Mouse (Mus musculus) cerebellum, adult 8-10 months (tissue): Measurements from ENCODE around the gene Gm21983.

ENCODE experiments used
- DNase-seq: peaks from one replicate; pipeline ENCODE4 v3.0.0; 2022

Gm21983 gene

DNA sequence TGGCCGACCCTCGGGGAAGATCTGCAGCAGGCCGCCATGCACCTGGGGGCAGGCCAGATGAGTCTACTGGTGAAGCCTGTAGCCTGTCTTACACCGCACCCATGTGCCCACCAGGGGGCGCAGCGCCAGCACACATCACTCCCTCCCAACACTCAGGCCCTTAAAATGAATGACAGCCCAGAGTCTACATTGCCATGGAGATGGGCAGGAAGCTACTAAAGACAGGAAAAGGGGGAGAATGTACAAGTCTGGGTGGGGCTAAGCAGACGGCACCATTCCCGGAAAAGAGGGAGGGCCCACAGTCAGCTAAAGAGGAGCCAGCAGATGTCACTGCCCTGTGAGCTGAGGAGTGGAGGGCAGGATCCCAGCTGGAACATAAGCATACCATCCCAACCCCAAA is 21.0 kb downstream of the Gm21983 start:
- peak; percentile 82 for DNase-seq

DNA sequence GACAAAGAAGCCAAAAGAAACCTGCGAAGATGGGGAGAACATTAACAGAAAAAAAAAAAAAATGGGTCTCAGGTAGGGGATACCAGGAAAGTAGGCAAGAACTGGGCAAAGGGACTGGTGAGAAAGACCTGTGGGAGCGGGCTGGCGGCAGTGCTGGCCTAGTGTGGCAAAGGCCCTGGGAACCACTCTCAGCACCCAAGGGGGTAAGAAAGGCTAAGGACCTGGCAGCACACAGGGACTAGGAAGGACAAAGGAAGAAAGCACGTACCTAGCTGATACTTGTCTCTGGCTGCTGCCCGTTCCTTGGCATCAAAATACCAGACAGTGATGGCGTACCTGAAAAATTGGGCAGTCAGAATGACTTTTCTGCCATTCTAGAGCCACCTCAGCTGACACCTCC is 21.6 kb downstream of the Gm21983 start:
- DNase-seq = peak; percentile 14

DNA sequence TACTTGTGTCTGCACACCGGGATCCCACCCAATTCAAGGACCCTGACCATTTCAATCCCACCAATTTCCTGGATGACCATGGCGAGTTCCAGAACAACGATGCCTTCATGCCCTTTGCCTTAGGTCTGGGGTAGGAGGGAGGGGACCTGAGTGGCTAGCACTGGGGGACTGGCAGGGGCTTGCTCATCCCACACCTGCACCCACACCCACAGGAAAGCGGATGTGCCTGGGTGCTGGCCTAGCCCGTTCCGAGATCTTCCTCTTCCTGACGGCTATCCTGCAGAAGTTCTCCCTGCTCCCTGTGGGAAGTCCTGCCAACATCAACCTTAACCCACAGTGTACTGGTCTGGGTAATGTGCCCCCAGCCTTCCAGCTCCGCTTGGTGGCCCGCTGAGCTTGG is 22.7 kb downstream of the Gm21983 start:
- no peak for DNase-seq

DNA sequence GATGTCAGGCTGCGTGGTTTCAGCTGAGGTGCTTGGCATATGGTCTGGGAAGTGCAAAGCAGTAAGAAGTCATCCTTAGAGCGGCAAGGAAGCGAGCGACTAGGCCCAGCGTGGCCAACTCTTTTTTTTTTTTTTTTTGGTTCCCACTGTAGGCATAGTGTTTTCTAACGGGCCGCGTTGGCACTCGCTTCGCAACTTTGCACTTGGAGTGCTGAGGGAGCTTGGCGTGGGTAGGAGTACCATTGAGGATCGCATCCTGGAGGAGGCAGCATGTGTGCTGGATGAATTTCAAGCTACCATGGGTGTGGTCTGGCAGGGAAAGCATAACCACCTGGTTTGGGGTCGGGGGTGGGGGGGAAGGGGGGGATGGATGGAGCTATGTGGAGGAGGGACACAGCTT is 24.9 kb downstream of the Gm21983 start:
- no peak for DNase-seq

DNA sequence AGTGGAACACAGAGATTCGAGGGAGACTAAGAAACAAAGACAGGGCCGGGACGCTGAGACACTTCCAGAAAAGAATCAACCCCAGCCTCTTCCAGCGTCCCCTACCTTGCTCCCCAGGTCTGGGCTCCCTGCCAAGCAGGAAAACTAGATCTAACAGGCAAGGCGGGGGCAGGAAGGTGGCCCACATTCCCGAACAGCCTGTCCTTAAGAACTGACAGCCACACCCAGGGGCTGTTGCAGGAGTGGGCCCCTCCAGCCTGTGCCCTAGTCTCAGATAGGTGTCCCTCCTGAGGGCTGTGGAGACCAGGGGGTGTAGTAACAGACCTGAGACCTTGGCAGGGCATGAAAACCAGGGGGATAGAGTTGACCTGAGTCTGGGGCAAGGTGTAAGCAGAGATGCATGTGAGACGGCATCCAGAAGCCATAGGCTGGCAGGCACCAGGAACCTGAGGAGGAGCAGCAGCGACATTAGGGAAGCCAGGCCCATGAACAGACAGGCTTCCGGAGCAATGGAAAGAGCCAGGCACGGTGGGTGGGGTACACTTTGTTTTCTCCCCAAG is 27.6 kb downstream of the Gm21983 start, which contains the start of gene Cyp2t4:
Cyp2t4 (plus strand) TSS at position 510 of the 560 bp plus-strand sequence.
- peak; percentile 22 for DNase-seq

DNA sequence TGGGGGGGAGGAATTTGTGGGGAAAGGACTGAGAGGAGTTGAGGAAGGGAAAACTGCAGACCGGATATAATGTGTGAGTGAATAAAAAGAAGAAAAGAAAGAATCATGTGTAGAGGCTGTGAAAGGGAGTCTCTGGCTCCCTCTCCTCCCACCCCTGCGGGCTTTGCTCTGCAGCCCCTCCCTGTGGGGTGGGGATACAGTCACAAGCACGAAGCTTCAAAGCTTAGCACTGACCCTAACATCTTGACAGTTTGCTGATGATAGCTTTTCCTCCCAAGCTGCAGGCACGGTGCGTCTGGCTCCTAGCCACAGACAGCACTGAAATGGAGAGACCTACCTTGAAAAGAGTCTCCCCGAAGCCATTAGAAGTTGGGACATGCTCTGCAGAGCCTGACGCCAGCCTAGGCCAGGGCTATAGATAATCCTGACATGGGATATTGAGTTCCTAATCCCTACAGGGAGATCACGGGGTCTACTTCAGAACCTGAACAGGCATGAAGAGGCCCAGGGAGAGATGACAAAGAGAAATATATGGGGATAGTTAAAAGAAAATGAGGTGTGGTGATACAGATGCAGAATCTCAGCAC is 44.4 kb downstream of the Gm21983 start:
- no peak for DNase-seq

DNA sequence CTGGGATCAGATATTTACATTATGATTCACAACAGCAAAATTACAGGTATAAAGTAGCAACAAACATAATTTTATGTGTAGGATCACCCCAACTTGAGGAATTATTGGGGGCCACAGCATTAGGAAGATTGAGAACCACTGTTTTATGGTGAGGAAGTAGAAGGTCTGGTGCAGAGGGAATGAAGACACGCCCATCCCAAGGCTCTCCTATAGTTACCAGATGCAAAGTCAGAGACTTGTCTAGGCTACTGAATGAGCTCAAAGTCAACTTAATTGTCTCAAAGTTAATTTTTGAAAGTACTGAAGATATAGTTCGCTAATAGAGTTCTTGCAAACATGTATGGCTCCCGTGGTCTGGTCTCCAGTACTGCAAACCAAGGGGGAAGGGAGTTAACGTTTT is 47.1 kb downstream of the Gm21983 start:
- no peak for DNase-seq

DNA sequence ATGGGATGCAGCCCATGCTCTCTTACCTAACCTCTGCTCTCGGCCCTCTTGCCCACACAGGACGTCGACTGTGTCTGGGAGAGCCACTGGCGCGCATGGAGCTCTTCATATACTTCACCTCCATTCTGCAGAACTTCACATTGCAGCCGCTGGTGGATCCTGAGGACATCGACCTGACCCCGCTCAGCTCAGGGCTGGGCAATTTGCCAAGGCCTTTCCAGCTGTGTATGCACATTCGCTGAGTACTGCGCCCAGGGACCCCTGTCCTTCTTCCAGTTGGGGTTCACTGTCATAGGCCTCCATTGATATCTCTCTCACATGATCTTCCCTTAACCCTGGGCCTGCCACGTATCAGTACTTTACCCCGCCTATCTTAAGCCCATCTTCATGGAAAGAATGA is 47.7 kb downstream of the Gm21983 start:
- no peak for DNase-seq

DNA sequence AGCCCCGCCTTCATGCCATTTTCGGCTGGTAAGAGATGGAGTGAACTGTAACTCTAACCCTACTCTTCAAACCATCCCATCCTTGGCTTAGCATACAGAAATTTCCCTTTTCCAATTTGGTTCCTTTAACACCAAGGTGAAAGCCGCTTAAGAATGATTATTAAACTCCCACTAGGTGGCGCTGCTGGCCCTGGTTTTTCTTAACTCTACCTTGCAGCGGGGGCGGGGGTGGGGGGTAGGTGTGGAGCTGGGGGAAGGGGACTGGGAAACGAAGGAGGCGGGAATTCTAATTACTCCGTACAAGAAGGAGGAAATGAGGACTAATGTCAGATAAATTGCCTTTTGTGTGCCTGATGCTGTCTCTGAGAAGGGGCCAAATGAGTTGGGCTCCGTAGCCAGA is 48.3 kb downstream of the Gm21983 start:
- peak; percentile 53 for DNase-seq

DNA sequence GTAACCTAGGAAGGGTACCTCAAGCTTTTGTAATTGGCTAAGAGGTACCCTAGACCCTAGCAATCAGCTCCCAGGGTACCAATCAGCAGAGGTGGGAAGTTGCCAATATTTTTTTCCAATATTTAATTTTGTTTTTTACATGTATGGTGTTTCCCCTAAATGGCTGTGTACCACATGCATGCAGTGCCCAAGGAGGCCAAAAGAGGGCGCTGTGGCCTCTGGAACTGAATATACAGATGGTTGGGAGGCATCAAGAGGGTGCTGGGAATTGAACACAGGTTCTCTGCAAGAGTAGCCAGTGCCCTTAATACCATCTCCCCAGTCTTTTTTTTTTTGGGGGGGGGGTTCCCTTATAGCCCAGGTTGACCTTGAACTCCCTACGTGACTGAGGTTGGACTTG is 49.5 kb downstream of the Gm21983 start:
- no peak for DNase-seq

DNA sequence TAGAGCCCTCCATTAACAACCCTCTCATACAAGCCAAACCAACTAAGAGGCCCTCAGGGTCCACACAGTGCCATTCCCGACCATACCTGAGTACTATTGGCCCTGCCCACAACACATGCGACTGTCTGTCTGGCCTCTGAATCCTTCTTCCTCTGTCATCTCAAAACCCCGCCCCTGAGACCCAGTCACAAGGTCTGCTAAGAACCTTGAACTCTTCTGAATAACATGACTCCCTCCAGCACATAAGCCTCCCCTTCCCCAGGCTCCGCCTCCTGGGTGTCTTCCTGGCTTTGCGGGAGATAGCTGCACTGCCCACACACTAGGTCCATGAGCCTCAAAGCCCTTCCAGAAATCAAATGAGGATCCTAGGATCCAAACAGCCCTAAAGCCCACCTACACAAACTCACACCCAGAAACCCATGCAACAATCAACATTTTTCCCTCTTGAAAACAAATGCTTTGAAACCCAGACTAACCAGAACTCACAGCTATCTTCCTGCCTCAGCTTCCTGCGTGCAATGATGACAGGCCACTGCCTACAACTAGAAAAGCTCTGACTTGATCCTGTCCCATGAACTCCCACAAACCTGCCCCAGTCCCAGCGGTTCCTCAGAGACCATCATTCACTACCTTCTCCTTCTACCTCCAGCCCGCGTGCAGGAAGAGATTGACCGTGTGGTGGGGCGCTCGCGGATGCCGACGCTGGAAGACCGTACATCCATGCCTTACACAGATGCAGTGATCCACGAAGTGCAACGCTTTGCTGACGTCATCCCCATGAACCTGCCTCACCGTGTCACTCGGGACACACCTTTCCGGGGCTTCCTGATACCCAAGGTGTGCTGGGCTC is 50.1 kb downstream of the Gm21983 start:
- DNase-seq = no peak

DNA sequence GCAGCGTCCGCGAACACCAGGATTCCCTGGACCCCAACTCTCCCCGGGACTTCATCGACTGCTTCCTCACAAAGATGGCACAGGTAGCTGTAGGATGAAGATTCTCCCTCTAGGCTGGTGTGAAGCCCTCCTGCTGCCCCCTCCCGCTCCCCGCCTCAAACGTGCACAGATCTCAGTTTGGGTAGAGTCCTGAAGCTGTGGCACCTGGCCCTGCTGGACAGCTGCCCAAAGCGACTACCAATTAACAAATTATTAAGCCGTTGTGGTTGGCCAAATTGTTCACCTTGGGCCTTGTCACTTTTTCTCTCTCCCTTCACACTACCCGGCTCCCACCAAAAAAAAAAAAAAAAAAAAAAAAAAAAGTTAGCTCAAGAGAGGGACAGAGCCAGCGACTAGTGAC is 51.1 kb downstream of the Gm21983 start:
- no peak for DNase-seq

DNA sequence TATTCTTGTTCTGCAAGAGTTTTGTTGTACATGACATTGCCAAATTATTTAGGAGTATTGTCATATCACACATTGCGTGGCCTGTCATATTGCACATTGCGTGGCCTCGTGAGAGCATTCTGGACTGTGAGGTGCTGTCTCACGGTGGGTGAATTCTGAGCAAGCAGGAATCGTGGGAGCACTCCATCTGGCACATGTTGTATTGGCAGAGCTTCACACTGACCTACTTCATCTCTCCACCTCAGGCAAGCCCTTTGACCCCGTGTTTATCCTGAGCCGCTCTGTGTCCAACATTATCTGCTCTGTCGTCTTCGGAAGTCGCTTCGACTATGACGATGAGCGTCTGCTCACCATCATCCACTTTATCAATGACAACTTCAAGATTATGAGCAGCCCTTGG is 51.9 kb downstream of the Gm21983 start:
- DNase-seq = no peak

DNA sequence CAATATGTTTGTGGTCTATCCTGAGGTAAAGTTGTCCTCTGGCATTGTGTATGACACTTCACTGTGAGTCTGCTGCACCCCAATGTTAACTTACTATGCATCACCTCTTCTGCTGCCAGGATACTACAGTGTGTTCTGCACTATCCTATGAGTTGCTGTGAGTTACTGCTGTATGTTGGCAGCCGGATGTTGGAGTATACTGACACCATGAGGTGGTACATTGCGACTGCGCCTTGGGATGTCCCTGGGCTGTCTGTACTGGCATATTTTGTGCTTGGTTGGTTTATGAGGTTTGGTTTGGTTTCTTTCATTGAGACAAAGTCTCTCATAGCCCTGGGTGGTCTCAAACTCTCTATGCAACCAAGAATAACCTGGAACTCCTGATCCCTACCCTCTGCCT is 52.7 kb downstream of the Gm21983 start:
- DNase-seq = no peak

DNA sequence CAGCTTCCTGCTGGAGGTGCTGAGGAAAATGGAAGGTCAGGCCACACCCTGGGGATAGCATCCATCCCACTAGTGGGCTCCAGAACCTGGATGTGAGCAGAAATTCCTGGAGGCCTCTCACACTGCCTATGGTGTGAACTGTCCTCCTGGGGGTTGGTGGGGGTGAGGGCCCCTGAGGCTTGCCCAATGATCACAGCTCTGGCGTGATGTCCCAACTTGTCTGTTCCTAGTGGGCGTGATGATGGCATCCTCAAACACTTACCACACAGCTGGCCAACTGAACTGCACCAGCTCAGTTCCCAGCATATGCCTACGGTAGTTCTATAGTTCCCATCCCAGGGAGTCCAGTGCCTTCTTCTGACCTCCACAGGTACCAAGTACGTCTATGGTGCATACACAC is 55.9 kb downstream of the Gm21983 start:
- no peak for DNase-seq

DNA sequence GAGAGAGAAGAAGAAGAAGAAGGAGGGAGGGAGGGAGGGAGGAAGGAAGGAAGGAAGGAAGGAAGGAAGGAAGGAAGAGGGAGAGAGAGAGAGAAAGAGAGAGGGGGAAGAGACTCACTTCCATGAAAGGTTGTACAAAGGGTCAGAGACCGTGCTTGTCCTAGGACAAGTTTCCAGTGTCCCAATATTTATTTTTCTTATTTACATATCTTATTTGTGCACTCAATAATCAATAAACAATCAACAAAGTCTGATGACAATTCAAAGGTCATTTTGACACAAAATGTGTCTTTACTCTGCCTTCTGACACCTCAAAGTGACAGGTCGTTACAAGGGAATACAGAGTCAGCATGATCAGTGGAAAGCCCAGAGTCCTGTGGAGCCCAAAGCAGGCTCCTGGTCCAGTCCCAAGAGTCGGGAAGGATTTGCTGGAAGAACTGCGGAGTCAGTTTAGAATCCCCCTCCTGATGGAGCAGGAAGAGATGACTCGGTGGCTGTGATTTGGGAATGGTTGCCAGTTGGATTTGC is 56.5 kb downstream of the Gm21983 start:
- DNase-seq = no peak

DNA sequence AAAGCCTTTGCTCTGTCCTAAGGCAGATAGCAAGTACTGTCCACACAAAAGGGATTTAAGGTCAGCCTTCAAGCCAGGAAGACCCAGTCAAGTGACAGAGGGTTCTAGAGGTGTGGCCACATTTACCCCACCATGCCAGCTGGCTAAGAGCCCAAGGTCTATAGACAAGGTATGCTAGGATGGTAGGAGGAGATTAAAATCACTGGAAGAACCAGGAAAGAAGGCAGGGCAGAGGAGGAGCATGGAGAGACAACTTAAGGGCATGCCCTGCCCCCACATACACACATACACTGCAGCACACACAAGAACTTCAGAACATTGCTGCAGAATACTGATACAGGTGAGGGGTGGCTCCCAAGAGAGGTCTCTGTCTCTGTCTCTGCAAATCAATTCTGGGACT is 61.2 kb downstream of the Gm21983 start, which contains the start of gene Cyp2f2:
Cyp2f2 (plus strand) TSS at position 234 of the 400 bp plus-strand sequence.
- DNase-seq = no peak
